Mouse (Mus musculus) lung, embryonic 15.5 days (tissue): ENCODE data around the gene Alkbh2. TPM values are rescaled to one million over a fixed set of nuclear protein-coding genes. Genes with fewer than 3 reads are reported as not detected.

Experiments
- ATAC-seq: fragments of 200-750 bp; cut with Nextera tagmentation; 2 replicates; pipeline ENCODE4 v1.8.0; 2017; ENCODE audit warnings: moderate number of reproducible peaks, borderline replicate concordance; ENCODE audit not compliant: low FRiP score, low TSS enrichment; ENCODE audit errors: extremely low read depth
- H3K27ac ChIP-seq: fragments of 300-500 bp; sonication (generic); 2 replicates; pipeline ENCODE4 v1.5.1; 2015; ENCODE audit warnings: moderate library complexity, mild to moderate bottlenecking, inconsistent platforms
- H3K27me3 ChIP-seq: fragments of 300-500 bp; sonication (generic); 2 replicates; pipeline ENCODE4 v1.6.1; 2015; ENCODE audit warnings: inconsistent platforms
- H3K36me3 ChIP-seq: fragments of 300-500 bp; sonication (generic); 2 replicates; pipeline ENCODE4 v1.6.1; 2015; ENCODE audit warnings: inconsistent platforms
- H3K4me1 ChIP-seq: fragments of 300-500 bp; sonication (generic); 2 replicates; pipeline ENCODE4 v1.6.1; 2015; ENCODE audit warnings: inconsistent platforms
- H3K4me2 ChIP-seq: fragments of 300-500 bp; sonication (generic); 2 replicates; pipeline ENCODE4 v1.6.1; 2015; ENCODE audit warnings: inconsistent platforms, mild to moderate bottlenecking, moderate library complexity
- H3K4me3 ChIP-seq: fragments of 300-500 bp; sonication (generic); 2 replicates; pipeline ENCODE4 v1.5.1; 2015; ENCODE audit warnings: mild to moderate bottlenecking, inconsistent platforms
- H3K9ac ChIP-seq: fragments of 300-500 bp; sonication (generic); 2 replicates; pipeline ENCODE4 v1.6.1; 2015; ENCODE audit warnings: inconsistent platforms
- H3K9me3 ChIP-seq: fragments of 300-500 bp; sonication (generic); 2 replicates; pipeline ENCODE4 v1.6.1; 2016; ENCODE audit warnings: inconsistent platforms
- whole genome bisulfite sequencing: fragments of 180-500 bp; shearing (Covaris S2); methylation state at CpG from one replicate; pipeline ENCODE4 v1.1.7; 2015; 5-methylcytosine and 5-hydroxymethylcytosine counted together
- polyA plus RNA-seq: library from polyadenylated mRNA; unstranded; fragments of >200 nt; fragmentation: Nextera tagmentation; extraction: Ambion mirVana; gene quantifications from 2 replicates; pipeline ENCODE4 v1.2.1, GENCODE M21; 2015

Gene Alkbh2
- polyA plus RNA-seq: 9.5 and 10.3 TPM in 2 replicates

DNA sequence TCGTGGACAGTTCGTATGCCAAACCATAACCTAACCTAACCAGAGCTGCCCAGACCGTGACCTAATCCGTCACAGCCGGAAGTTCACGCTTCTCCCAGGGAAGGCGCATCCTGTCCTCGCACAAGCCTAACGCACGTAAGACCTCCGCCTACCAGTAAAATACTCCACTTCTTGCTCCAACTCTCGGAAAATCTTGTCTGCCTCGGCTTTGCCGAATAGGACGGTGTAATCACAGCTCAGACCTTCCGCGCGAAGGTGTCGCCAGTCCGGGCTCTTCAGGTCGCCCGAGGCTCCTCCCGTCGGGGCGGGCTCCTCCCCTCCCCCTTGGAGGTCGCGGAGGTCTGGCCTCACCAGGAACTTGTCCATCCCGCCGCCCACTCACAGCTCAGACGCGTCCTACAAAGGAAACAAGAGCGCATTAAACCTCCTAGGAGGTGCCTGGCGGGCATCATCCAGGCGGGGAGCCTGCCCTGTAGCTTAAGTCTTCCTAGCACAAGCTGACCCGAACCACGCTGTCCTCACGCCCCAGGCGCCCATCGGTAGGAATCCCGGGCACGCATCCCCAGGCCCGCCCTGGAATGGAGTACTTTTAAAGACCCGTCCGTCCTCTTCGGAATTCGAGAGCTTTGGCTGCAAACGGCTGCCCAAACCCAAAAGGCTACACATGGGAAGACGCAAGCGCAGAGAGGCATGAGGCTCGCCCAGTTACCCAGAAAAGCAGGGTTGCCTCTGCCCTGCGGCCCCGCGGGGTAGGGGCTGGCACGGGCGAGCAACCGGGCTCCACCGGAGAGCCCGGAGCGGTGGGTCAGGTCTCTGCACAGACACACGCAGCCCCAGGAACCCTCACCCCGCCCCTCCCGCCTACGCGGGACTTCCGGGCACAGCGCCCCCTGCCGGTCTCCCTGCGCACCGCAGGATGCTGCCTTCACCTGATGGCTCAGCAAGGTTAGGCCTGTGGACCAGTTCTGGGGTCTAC lies at the start of gene Alkbh2:
Alkbh2 (minus strand) TSS at position 845 of the 976 bp plus-strand sequence.
- no peaks in the 10 kb centered on the region for H3K27me3 ChIP-seq
- no peaks in the 10 kb centered on the region for H3K9me3 ChIP-seq
- H3K9ac ChIP-seq: peak within 1 kb of the TSS; percentile 72
- peak within 1 kb of the TSS; percentile 68 for H3K4me3 ChIP-seq
- H3K4me1 ChIP-seq: peaks cover 21% of the 10 kb centered on the region
- H3K4me2 ChIP-seq: peak within 1 kb of the TSS; percentile 98
- ATAC-seq: peak; percentile 9; the same call in 1 of the 2 replicates
- peak within 1 kb of the TSS; percentile 94 for H3K27ac ChIP-seq
- WGBS: under 1% methylated on average over 69 of the region's 69 CpGs
- peaks cover 14% of the 10 kb centered on the region; the same call in 1 of the 2 replicates for H3K36me3 ChIP-seq

DNA sequence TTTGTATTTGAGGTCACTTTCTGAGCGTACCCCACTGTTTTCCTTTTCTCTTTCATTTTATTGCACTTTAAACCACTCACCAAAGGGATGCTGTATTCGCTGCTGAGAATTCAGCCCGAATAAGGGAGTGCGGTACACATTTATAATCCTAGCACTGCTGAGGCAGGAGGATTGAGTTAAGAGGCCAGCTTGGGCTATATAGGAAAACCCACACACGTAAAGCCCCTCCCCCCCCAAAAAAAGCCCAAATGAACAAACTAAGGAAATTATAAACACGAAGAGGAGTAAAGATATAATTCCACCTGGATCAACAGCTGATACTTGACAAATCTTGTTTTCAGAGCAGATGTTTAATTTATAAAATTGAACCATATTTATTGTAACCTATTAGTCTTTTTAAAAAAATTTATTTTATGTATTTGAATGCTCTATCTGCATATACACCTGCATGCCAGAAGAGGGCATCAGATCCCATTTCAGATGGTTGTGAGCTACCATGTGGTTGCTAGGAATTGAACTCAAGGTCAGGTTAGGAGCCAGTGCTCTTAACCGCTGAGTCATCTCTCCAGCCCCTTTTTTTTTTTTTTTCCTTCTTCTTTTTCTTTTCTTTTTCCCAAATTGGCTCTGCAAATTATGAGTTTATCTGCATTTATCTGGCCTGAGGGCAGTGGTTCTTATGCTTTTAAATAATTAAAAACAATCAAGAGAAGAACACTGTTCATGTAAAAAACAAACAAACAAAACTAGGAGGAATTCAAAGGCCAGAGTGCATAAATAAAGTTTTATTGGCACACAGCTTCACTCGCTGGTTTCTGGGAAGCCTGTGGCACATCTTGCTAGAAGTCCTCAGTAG lies 48.8 kb upstream of the Alkbh2 start:
- no peaks in the 10 kb centered on the region for H3K27me3 ChIP-seq
- peak overlapping the region; percentile 62; the same call in 1 of the 2 replicates for H3K27ac ChIP-seq
- no peaks in the 10 kb centered on the region for H3K36me3 ChIP-seq
- no peak overlapping the region for H3K9ac ChIP-seq
- H3K4me1 ChIP-seq: peaks cover 23% of the 10 kb centered on the region
- no peak for ATAC-seq
- H3K4me3 ChIP-seq: peak overlapping the region; percentile 54
- no peaks in the 10 kb centered on the region for H3K9me3 ChIP-seq
- peak overlapping the region; percentile 89 for H3K4me2 ChIP-seq
- WGBS: 56% methylated on average over 8 of the region's 8 CpGs

DNA sequence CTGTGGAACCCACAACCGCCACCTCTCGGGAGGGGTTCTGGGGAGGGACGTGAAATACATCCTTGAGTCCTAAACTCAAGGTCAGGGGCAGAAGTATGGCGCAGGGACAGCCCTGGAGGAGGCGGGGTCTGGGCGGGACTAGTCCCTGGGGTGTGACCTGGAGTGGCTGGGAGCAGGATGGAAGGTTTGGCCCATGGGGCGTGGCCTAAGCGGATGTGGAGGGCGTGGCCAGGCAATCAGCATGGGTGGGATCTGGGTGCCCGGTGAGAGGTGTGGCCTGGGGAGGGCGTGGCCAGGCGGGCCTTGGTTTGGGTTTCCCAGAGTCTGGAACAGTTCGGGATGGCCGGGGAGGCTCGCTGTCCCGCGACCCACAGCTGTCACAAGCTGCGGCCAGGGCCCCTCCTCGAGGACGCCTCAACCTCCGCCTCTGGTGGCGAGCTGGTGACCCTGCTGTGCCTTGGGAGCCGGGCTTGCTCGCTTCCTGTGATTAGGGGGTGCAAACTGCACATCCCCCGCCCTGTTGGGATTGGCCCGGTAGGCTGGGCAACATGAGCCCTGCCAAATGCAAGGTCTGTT lies 47.7 kb upstream of the Alkbh2 start:
- Histone ChIP-seq H3K4me2 (peak overlapping the region; percentile 89), H3K9ac (peak overlapping the region; percentile 57), H3K4me3 (peak overlapping the region; percentile 54), H3K27me3 (no peaks in the 10 kb centered on the region), H3K9me3 (no peaks in the 10 kb centered on the region), H3K27ac (peak overlapping the region; percentile 62), H3K36me3 (no peaks in the 10 kb centered on the region), H3K4me1 (peaks cover 23% of the 10 kb centered on the region)
- under 1% methylated on average over 25 of the region's 26 CpGs for WGBS
- ATAC-seq: peak; percentile 98

DNA sequence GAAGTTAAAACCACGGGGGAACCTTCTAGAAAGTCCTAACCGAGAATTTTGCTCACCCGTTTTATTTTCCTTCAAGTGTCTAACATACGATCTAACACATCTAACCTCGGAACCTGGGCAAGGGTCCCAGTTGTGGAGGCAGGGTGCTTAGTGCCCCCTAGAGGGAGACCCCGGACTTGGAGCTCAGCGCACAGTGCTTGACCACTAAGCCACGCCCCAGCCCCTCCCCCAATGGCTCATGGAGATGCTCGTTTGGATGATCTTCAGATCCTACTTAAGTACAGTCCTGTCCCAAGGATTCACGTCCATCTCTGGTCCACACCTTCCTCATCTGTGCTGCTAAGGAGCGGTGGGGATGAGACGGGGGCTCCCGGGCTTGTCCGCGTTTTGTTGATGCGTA lies 46.6 kb upstream of the Alkbh2 start:
- no peak overlapping the region for H3K9ac ChIP-seq
- no peak overlapping the region for H3K27ac ChIP-seq
- no peaks in the 10 kb centered on the region for H3K27me3 ChIP-seq
- ATAC-seq: no peak
- no peaks in the 10 kb centered on the region for H3K36me3 ChIP-seq
- no peaks in the 10 kb centered on the region for H3K9me3 ChIP-seq
- H3K4me3 ChIP-seq: 0 out of 2 replicates have a peak overlapping the region, but pooled peaks have one; percentile 3
- WGBS: 11% methylated on average over 16 of the region's 16 CpGs
- H3K4me1 ChIP-seq: peaks cover 23% of the 10 kb centered on the region
- peak overlapping the region; percentile 89 for H3K4me2 ChIP-seq

DNA sequence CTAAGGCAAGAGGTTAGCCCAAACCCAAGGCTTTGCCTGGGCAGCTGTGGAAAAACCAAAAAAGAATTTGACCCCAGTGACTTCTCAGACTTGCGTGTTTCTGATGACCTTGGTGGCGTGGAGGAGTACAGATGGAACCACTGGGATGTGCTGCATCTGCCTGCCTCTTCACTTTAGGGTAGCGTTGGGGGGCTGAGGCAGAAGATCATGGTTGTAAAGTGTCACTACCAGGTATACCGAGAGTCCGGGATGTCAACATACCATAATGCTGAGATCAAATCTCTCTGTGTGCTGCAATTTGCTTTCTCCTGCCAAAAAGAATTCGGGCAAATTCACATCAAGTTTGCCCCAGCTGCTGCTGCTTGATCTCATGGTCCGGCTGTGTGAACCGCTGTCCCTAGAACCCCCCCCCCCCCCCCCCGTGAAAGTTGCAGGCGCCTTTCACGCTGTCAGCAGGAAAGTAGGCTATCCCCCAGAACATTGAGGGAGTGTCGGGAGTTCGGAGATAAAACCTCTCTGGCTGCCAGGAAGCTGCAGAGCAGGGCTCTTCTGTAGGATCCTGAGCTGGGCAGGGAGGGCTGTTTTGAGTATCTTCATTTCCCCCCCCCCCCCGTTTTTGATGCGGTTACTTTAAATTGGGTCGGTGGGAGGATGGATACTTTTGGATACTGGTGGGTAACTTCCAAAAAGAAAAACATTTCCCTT lies 46.0 kb upstream of the Alkbh2 start:
- Histone ChIP-seq H3K27me3 (no peaks in the 10 kb centered on the region), H3K9me3 (no peaks in the 10 kb centered on the region), H3K36me3 (no peaks in the 10 kb centered on the region), H3K4me3 (no peak overlapping the region), H3K4me1 (peaks cover 23% of the 10 kb centered on the region), H3K27ac (no peak overlapping the region), H3K9ac (no peak overlapping the region), H3K4me2 (peak overlapping the region; percentile 89)
- 19% methylated on average over 16 of the region's 16 CpGs for WGBS
- ATAC-seq: no peak

DNA sequence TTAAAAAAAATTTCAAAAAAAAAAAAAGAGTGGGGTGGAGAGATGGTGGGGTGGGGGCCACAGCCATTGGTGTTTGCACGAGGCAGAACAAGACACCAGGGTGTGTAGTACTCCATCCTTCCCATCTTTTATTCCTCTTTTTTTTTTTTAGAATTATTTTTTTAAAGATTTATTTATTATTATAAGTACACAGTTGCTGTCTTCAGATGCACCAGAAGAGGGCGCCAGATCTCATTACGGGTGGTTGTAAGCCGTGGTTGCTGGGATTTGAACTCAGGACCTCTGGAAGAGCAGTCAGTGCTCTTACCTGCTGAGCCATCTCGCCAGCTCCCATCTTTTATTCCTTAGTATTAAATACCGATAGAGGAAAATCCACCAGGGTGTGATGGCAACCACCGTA lies 45.4 kb upstream of the Alkbh2 start:
- Histone ChIP-seq H3K36me3 (no peaks in the 10 kb centered on the region), H3K4me3 (no peak overlapping the region), H3K9ac (no peak overlapping the region), H3K9me3 (no peaks in the 10 kb centered on the region), H3K27ac (no peak overlapping the region), H3K27me3 (no peaks in the 10 kb centered on the region), H3K4me2 (no peak overlapping the region), H3K4me1 (peaks cover 23% of the 10 kb centered on the region)
- ATAC-seq: no peak
- WGBS: 73% methylated on average over 7 of the region's 7 CpGs

DNA sequence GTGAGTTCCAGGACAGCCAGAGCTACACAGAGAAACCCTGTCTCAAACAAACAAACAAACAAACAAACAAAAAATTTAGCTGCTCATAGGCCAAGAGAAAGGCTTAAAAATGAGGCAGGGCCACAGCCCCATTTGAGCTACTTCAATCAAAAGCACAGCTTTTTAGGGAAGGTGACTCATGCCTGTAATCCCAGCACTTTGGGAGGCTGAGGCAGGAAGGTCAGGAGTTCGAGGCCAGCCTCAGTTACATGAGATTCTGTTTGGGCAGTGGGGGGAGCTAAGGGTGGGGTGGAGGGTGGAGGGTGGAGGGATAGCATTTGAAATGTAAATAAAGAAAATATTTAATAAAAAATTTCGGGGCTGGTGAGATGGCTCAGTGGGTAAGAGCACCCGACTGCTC lies 44.9 kb upstream of the Alkbh2 start:
- no peak overlapping the region for H3K9ac ChIP-seq
- H3K4me1 ChIP-seq: peaks cover 23% of the 10 kb centered on the region
- H3K9me3 ChIP-seq: no peaks in the 10 kb centered on the region
- H3K4me2 ChIP-seq: no peak overlapping the region
- no peak for ATAC-seq
- 85% methylated on average over 3 of the region's 3 CpGs for WGBS
- H3K27ac ChIP-seq: no peak overlapping the region
- no peaks in the 10 kb centered on the region for H3K27me3 ChIP-seq
- H3K4me3 ChIP-seq: no peak overlapping the region
- no peaks in the 10 kb centered on the region for H3K36me3 ChIP-seq

DNA sequence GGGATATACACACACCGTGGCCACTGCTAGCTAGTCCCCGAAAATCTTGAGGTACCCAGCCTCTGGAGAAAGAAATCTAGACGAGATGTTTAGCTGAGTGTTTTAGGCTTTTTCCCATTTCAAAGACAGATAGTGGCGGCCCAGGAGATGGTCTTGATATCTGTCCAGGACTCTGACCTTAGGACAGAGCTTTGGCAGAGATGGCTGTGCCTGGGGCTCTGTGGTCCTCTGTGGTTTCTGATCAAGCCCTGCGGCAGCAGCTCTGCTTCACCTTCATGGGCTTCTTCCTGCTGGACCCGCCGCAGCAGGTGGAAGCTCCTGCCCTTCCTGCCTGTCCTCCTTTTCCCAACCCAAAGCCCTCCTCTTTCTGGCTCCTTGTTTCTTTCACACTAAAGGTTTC lies 42.3 kb upstream of the Alkbh2 start:
- no peak for ATAC-seq
- Histone ChIP-seq H3K27me3 (no peaks in the 10 kb centered on the region), H3K36me3 (no peaks in the 10 kb centered on the region), H3K4me2 (no peak overlapping the region), H3K27ac (no peak overlapping the region), H3K9me3 (no peaks in the 10 kb centered on the region), H3K9ac (no peak overlapping the region), H3K4me1 (peaks cover 14% of the 10 kb centered on the region), H3K4me3 (no peak overlapping the region)
- WGBS: 71% methylated on average over 7 of the region's 7 CpGs

DNA sequence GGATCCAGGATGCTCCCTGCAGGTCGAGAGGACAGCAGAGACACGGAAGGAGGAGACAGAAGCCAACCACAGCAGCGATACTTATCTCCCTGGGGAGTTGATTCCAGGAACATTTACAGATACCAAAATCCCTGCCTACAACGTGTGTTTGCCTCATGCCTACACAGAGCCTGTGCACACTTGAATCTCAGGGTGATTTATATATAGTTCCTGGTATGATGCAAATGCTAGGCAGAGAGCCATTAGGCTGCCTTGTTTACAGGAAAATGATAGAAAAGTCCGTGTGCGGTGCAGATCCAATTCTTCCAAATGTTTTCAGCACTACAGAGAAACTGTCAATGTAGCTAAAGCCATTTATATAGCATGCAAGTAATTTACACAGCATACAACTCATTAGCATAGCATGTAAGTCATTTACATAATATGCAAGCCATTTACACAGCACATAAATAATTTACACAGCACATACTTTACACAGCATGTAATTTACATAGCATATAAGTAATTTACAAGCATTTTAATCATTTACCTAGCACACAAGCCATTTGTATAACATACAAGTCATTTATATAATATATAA lies 35.2 kb upstream of the Alkbh2 start:
- no peaks in the 10 kb centered on the region for H3K9me3 ChIP-seq
- no peak overlapping the region for H3K27ac ChIP-seq
- no peaks in the 10 kb centered on the region for H3K4me1 ChIP-seq
- H3K4me3 ChIP-seq: no peak overlapping the region
- H3K4me2 ChIP-seq: no peak overlapping the region
- H3K27me3 ChIP-seq: no peaks in the 10 kb centered on the region
- WGBS: 46% methylated on average over 6 of the region's 6 CpGs
- H3K9ac ChIP-seq: no peak overlapping the region
- ATAC-seq: no peak
- H3K36me3 ChIP-seq: no peaks in the 10 kb centered on the region

DNA sequence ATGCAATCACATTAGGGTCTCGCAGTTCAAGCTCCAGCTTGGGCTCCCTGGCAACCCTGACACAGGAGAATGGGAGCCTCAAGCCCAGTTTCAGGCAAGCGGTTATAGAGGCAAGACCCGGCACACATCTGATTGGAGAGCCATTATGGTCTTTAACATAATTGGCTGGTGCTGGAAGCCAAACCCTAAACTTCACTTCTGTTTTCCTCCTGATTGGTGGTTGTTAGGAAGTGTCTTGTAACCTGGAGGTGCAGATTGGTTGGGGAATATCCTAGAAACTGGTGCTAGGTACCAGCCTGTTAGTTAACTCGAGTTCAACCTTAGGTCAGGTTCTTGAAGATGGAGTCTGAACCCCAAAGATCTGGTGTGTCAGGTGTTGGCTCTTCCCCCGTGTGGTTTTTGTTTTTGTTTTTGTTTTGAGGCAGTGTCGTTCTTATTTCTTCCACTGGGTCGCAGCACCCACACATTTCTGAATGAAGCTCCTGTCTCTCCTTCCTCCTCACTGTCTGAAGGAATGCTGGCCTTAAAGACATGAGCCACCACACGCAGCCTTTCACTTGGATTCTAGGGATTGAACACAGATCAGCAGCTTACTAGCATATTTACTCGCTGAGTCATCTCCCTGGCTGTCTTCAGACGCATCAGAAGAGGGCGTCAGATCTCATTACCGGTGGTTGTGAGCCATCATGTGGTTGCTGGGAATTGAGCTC lies 34.2 kb upstream of the Alkbh2 start:
- 43% methylated on average over 12 of the region's 12 CpGs for WGBS

More for the DNA sequence above, 34.2 kb upstream of the Alkbh2 start:
- Histone ChIP-seq H3K9me3 (no peaks in the 10 kb centered on the region), H3K36me3 (no peaks in the 10 kb centered on the region), H3K4me2 (no peak overlapping the region), H3K27ac (no peak overlapping the region), H3K9ac (no peak overlapping the region), H3K4me3 (no peak overlapping the region), H3K4me1 (no peaks in the 10 kb centered on the region), H3K27me3 (no peaks in the 10 kb centered on the region)
- ATAC-seq: no peak
